Mouse (Mus musculus): ENCODE results near the gene Exosc6. TPM values are rescaled to one million over a fixed set of nuclear protein-coding genes. Genes with fewer than 3 reads are reported as not detected.
"Not testable (repeated sequence)": the region's sequence is repeated elsewhere in the genome, so short reads cannot be mapped to it uniquely, and the experiment has no call there.

The Exosc6 gene
- total RNA-seq (2021), result not detected
- long read RNA-seq, experiment 1, transcript Exosc6-201 (1 exons, 1,326 nt), result major isoform, 83 of 83 reads
- long read RNA-seq, experiment 1, partial matches to known transcripts, result 0 of 83 reads
- long read RNA-seq, experiment 1, other reads (novel, unspliced or antisense), result 0 of 83 reads
- long read RNA-seq, experiment 2, transcript Exosc6-201 (1 exons, 1,326 nt), result major isoform, 32 of 32 reads
- long read RNA-seq, experiment 2, partial matches to known transcripts, result 0 of 32 reads
- long read RNA-seq, experiment 2, other reads (novel, unspliced or antisense), result 0 of 32 reads

DNA sequence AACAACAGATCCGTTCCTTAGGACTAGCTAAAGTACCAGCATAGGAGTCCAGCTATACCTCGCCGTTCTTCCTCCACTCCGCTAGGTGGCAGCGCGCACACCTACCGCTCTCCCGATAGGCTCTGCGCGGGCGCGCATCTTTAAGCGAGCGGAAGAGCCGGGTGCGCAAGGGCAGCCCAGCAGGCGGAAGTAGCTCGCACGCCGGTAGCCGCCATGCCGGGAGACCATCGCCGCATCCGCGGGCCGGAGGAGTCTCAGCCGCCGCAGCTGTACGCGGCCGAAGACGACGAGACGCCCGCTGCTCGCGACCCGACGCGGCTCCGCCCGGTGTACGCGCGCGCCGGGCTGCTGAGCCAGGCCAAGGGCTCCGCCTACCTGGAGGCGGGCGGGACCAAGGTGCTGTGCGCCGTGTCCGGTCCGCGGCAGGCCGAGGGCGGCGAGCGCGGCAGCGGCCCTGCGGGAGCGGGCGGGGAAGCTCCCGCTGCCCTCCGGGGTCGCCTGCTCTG, at the start of gene Exosc6:
Gene Exosc6 (plus strand): TSS at position 182 of the 506 bp plus-strand sequence.
- DNase-seq, result peak; percentile 93

DNA sequence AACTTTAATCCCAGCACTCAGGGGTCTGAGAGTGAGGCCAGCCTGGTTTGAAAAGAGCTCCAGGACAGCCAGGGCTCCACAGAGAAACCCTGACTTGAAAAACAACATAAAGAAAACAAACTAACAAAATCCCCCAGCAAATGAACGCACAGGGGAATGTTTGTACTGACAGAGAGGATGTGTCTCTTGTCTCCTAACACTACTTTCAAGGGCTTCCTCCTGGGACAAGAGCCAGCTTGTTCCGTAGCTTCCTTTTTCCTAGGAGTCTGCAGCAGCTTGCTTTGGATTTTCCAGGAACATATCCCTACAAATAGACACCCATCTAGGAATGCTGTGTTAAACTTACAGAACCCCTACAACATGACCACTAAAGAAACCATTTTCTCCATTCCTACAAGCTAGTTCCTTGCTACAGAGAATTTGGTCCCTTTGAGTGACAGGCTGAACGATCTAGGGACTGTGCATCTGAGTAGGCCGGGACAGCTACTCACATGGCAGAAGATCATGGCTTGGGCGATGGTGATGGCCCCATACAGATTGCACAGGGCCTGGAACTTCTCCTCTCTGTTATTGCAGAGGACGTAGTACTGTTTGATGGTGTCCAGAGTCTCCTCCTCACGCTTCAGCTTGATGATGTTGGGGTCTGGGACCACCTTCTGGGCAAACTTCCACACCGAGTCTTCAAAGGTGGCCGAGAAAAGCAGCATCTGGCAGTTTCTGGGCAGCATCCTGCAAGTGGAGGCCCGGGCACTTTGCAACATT, 45.7 kb upstream of the Exosc6 start:
- DNase-seq, result not testable (repeated sequence)

DNA sequence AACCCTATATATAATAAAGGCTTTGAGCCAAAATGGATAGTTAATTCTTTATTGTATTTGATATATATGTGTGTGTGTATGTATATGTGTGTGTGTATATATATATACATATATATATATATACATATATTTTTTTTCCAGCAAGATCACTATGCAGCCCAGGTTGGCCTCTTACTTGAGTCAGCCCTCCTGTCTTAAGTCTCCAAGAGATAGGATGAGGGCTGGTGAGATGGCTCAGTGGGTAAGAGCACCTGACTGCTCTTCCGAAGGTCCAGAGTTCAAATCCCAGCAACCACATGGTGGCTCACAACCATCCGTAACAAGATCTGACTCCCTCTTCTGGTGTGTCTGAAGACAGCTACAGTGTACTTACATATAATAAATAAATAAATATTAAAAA, 29.5 kb upstream of the Exosc6 start:
- not testable (repeated sequence) for DNase-seq

DNA sequence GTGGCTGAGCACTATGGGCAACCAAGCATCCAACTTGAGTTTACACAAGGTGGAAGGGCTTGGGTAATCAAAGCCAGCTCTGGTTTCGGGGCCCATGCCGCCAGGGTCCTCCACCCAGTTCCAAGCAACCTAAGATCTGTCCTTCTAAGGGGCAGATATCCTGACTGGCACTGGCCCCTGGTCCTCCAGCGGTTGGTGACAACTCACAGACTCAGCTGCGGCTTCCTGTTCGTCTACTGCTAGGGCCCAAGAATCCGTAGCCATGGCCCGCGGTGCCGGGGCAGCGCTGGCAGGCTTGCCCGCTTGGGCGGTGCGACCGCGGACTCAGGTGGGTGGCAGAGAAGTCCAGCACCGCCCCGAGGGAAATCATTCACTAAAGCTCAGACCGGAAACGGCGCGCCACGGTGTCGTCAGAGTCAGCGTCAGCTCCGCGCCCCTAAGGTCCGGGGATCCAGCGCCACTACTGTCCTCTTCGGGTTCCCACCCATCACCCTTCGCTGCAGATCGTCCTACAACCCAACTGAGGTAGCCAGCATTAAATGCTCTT, 28.7 kb upstream of the Exosc6 start:
- peak; percentile 94 to 95 for DNase-seq

DNA sequence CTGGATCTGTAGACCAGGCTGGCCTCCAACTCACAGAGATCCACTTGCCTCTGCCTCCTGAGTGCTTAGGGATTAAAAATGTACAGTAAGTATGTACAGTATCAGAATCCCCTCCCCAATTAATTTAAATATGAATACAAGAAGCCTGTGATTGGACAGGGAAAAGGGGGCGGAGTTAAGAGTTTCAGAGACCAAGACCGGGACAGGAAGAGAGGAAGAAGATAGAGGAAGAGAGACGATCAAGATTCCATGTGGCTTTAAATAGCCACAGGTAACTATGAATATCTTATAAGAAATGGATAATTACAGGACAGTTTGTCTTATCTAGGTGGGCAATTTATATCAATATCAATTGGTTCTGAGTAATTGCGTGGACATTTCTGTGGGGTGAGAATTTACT, 26.6 kb upstream of the Exosc6 start:
- DNase-seq, result no peak

DNA sequence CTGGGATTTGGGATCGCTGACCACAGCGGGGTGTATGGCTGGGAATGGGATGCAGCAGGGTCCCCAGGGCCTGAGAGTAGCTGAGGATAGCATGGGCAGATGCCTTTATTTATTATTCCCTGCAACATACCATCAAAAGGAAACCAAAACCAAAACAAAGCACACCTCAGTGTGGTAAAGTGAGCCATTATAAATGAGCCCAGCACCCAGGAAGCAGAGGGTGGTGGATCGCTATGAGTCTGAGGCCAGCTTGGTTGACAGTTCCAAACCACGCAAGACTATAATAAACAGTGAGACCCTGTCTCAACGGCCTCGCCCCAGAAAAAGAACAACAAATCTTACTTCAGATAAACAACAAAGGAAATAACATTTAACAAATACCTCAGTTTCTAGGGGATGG, 26.1 kb upstream of the Exosc6 start:
- DNase-seq, result no peak

DNA sequence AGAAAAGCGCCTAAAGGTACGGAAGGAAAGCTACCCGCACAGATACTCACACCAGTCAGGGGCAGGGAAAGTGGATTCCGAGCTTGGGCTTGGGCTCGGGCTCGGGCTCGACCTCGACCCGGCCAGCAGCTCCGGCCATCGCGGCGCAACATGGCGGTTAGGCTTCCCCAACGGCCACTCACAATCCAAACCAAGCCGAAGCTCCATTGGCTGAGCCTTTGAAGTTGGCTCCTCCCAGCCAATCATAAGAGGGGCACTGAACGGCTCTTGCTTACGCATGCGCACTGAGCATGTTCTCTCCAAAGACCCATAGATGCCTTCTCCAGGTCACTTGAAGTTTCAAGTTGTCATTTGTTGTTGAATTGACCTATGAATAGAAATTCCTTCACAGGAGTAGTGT, 24.6 kb upstream of the Exosc6 start, which contains the start of gene Ddx19b:
Gene Ddx19b (minus strand): TSS at position 180 of the 400 bp plus-strand sequence.
- no peak for DNase-seq

DNA sequence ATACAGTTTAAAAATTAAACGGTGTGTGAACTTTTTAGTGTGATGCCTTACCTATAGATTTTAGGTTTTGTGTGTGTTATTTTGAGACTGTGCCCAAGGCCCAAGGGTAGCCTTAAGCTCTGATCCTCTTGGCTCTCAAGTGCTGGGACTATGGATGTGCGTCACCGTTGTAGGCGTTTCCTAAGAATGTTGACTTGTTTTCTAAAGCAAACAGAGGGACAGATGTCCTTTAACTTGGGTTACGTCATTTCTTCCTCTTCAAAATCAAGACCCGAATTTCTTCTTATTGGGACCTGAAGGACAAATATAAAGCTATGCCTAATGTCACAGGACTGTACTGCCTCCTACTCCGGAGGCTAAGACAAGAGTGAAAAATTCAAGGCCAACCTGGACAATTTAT, 23.2 kb upstream of the Exosc6 start, which contains the start of gene Aars:
Gene Aars (plus strand): TSS at position 229 of the 400 bp plus-strand sequence.
- no peak for DNase-seq

DNA sequence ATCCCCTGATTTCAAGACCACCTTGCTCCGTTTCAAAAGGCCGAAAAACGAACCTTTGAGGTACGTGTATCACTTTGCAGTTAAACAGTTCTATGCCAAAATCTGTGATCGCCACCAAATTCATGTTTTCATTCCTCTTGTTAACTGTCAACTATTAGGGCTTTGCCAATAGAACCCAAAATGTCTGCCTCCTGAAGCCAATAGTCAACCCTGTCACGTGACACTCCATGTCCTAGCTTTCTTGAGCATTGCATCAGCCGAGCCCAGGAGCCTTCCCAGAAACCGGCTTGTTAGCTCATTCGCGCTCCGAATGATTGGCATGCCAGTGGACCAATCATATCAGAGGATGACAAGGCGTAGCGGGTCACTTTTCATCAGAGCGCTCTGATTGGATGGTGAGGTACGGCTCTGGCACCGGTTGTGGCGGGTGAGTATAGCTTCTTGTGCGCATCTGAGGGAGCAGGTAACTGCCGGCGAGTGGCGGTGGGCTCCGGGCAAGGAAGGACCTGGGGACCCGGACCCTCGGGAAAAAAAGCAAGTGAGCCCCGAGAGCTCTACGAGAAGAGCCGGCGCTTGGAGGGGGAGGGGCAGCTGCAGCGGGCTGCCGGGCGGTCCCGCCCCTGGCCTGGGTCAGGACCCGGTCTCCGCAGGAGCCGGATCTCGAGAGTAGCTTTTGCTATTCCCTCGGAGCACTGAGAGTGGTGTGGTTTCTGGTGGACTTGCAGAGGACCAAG, 22.5 kb upstream of the Exosc6 start:
- peak; percentile 95 to 97 for DNase-seq

DNA sequence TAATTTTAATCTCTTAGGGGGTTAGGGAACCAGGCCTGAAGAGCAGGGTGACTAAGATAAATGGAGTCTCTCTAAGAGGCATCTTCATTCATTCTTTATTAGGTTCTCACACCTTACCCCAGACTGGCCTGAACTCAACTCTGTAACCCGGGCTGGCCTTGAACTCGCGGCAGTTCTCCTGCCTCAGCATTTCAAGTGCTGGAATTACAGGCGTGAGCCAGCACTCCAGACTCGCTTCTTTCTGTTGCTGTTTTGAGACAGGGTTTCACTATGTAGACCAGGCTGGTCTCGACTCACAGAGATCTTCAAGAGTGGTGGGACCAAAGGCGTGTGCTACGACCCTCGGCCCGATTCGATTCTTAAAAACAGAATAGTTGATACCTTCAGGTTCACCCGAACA, 21.9 kb upstream of the Exosc6 start:
- peak; percentile 52 to 53 for DNase-seq

DNA sequence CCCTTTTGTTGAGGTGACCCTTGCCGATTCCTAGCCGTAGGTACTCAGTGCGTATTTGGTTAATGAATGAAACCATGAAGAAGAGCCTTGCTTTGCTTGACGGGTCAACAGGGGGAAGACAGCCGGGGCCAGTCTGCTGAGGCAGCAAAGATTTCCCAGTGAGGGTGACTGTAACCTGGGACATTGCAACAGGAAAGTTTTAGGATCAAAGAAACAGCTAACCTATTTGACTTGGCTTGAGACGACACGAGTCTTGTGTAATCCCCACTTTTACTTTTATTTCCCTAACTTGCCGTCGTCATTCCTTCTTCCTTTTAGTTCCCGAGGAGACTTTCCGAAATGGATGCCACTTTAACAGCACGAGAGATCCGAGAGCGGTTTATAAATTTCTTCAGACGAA, 19.5 kb upstream of the Exosc6 start:
- DNase-seq, result no peak

DNA sequence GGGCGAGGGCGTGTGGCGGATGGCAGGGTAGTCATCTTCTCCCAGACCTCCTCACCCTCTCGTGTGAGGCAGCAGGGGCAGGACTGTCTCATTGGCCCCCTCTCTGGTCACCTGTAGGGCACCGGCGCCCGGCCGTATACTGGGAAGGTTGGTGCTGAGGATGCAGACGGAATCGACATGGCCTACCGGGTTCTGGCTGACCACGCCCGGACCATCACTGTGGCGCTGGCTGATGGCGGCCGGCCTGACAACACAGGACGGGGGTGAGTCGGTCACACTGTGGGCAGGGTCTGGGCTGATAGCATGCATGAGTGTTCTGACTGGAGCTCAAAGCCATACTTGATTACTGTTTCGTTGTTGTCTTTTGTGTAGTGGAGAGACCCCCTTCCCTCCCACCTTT, 13.6 kb upstream of the Exosc6 start:
- DNase-seq, result no peak

DNA sequence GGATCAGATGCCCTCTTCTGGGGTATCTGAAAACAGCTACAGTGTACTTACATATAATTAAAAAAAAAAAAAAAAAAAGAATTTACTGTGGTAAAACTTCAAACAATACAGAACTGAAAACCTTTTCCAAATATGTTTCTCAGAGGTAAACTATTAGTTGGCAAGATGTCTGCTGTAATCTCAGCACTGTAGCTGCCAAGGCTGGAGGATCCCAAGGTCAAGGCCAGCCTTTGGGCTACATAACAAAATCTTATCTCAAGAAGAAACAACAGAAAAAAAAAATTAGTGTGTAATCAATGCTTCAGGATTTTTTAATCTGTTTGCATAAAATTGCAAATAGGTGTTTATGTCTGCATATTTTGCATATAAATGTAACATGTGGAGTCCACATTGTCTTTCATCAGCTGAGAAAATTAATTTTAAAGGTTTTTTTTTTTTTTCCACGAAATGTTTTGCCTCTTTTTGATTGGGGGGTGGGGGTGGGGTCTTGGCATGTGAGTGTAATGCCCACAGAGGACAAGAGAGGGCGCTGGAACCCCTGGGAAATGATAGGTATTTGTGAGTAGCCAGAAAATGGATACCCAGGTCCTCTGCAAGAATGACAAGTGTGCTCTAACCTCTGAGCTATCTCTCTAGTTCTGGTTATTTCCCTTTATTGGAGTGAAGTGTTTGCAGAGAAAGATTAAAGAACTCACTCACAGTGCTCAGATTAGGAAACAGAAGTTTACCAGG, 12.0 kb upstream of the Exosc6 start:
- peak; percentile 58 to 59 for DNase-seq

DNA sequence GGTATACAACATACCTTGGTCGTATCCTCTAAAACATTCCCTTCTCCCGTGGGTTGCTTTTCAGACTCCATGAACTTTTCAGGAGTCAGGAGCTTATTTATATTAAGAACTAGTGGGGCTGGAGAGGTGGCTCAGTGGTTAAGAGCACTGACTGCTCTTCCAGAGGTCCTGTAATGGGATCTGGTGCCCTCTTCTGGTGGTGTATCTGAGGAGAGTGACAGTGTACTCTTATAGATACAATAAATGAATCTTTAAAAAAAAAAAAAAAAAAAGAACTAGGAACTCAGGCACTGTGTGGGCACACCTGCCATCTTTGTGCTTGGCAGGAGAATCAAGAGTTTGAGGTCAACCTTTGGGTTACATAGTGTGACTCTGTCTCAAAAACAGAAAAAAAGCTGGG, 7.4 kb upstream of the Exosc6 start:
- DNase-seq, result no peak

DNA sequence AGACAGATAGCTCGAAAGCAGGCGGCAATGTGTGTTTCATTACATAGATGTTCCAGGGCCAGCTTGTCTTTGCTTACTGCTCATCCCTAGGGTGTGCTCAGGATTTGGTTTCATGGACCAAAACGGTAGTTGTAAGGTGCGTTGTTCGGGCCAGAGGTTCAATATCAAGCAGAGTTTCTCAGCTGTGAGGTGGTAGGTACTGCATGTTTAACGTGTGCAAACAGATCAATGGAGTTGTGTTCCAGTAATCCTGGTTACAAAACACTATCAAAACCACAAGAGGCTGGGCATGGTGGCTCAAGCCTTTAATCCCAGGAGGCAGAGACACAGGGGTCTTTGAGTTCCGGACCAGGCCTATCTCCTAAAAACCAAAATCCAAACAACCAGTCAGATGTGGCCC, 7.0 kb upstream of the Exosc6 start:
- DNase-seq, result no peak

DNA sequence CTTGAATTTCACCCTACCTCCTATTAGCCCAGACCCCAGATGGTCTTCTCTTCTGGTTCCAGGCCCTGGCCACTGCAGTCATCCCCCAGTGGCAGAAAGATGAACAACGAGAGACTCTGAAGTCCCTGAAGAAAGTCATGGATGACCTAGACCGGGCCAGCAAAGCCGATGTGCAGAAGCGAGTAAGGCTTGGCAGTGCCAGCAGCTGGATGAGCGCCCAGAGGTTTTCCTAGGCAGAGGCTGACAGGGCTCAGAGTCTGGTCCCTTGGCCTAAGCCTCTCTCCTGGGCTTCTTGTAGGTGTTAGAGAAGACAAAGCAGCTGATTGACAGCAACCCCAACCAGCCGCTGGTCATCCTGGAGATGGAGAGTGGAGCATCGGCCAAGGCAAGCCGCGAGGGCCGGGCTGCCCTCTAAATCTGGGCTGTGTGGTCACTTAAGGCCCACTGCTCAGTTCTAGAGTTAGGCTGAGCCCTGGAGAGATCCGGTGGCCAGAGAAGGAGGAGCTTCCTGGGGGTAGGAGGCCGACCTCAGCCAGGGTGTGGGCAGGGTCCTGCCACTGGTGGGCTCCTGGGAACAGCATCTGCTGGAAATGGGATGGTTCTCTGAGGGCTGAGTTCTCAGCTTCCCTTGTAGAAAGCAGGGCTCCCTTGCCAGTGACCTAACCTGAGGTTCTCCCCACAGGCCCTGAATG, 2.2 kb upstream of the Exosc6 start:
- peak; percentile 49 to 55 for DNase-seq

DNA sequence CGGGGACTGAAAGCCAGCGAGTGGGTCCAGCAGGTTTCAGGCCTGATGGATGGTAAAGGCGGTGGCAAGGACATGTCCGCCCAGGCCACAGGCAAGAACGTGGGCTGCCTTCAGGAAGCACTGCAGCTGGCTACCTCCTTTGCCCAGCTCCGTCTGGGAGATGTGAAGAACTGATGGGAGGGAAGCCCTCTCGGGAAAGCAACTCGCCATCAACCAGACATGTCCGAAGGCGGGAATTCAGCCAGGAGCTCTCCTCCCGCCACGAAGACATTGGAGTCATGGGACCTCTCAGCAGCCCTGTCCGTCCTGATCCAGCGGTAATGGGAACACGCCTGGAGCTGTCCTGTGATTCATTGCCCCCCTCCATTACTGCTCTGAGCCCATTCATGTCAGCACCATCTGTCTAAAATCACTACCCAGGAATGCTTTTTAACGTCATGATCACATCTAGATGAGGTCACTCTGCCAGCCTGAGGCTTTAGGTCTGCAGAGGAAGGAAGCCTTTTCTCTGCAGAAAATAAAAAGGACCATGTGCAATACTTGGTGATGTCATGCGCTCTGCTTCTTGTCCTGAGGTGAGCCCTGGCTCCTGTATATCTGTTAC, 1.0 kb upstream of the Exosc6 start:
- DNase-seq, result no peak

DNA sequence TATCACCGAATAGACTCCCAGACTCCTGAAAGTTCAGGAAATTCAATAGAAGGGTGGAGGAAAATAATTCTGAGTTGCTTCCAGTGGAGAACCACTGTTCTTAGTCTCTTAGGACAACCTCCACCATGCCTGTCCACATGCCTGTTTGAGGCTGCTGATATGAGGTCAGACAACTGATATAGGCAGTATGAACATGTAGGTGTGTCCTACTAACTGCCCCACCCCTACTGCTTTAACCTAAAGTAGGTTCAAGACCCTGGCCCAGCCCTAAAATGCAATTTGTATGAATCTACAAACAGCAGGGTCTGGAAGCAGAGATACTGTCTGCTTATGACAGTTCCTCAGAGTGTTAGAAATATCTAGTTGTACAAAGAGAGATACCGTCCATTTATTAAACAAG, 478 bp upstream of the Exosc6 start:
- no peak for DNase-seq

DNA sequence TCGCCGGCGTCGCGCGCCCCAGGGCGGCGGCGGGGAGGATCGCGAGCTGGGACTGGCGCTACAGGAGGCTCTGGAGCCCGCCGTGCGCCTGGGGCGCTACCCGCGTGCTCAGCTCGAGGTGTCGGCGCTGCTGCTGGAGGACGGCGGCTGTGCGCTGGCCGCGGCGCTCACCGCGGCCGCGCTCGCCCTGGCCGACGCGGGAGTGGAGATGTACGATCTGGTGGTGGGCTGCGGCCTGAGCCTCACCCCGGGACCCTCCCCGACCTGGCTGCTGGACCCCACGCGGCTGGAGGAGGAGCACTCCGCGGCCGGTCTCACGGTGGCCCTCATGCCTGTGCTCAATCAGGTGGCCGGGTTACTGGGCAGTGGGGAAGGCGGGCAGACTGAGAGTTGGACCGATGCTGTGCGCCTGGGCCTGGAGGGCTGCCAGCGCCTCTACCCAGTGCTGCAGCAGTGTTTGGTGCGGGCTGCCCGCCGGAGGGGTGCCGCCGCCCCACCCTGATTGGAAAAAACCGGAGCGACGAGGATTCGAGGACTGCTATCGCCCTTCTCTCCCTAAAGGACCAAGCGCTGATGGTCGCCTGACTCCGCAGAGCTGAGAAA, 653 bp downstream of the Exosc6 start:
- DNase-seq, result peak; percentile 68 to 75

DNA sequence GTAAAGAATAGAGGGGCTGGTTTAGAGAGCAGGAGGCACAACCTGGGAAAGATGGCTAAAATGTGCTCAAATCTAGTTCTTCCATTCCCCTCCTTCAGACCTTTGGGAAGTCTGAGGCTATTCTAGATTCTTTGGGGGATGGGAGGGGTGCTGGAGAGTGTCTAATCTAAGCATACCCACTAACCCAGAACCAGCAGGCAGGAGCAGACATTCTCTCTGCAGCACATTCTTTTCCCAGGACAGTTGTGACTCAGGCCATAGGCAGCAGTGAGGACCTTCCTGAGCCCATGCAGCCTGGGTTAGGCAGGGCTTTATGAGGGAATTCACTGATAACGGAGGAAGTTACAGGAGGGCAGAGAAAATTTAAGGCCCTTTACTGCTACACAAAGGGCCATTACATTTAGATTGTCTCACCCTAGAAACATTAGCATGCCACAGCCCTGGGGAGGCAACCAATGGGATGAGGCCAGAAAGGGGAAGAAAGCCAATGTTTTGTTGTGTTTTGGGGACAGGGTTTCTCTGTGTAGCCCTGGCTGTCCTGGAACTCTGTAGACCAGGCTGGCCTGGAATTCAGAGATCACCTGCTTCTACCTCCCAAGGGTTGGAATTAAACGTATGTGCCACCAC, 2.9 kb downstream of the Exosc6 start:
- no peak for DNase-seq
